Mouse (Mus musculus): ENCODE measurements around the gene Gm30191. TPM values are rescaled to one million over a fixed set of nuclear protein-coding genes. Genes with fewer than 3 reads are reported as not detected.

Gm30191 gene
- not detected in 2 replicates for polyA plus RNA-seq (2015; fragmentation: Nextera tagmentation; extraction: Ambion mirVana)

DNA sequence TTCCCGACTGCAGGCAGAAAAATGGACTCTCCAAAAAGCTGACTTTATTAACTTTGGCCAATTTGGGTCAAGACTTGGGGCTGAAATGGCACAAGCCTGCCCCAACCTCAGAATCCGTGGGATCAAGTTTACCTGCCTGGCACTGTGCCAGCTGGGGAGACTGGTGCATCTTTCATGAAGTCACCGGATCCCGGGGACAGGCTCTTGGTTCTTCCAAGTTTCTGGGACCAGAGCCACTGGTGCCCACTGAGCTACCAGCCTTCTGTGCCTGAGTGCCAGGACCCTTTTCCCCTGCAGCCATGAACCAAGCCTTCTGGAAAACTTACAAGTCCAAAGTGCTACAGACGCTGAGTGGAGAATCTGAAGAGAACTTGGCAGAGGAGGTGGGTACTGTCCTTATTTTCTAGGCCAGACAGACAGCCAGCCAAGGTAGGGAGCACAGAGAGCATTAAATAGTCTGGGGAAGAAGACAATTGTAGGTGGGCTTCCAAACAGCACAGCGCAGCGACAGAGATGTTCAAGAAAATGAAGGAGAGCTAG is at the start of gene Gm30191:
Gene Gm30191, plus strand, starts transcription at position 217 of the 540 bp plus-strand sequence.
- Histone ChIP-seq H3K9me3 (no peaks in the 10 kb centered on the region), H3K4me3 (peak within 1 kb of the TSS; percentile 71), H3K4me2 (peak within 1 kb of the TSS; percentile 92), H3K9ac (no peak within 1 kb of the TSS; the same call in 1 of the 2 replicates), H3K27me3 (replicated peaks) (peaks cover 41% of the 10 kb centered on the region), H3K4me1 (peaks cover 50% of the 10 kb centered on the region), H3K27ac (peak within 1 kb of the TSS; percentile 27; the same call in 1 of the 2 replicates), H3K36me3 (replicated peaks) (no peaks in the 10 kb centered on the region)
- no peak for ATAC-seq (replicated peaks)
- 68% methylated on average over 7 of the region's 7 CpGs for WGBS

DNA sequence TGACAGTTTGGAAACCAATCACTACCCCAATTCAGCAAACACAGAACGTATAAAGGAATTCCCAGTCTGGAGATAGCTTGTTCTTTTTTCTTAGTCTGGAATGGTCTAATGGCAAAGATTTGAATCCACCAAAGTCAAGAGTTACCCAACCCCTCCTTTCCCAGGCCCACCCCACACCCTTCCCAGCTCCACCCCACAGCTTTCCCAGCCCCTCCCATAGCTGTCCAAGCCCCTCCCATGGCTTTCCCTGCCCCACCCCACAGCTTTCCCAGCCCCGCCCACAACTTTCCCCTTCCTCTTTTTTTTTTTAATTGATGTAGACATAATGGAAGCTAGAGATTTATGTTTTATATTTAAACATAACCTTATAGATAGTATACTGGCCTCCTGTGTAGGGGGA is 47.4 kb upstream of the Gm30191 start:
- Histone ChIP-seq H3K27me3 (replicated peaks) (no peaks in the 10 kb centered on the region), H3K36me3 (replicated peaks) (no peaks in the 10 kb centered on the region), H3K27ac (no peak overlapping the region), H3K4me1 (no peaks in the 10 kb centered on the region), H3K4me2 (no peak overlapping the region), H3K4me3 (no peak overlapping the region), H3K9me3 (no peaks in the 10 kb centered on the region), H3K9ac (no peak overlapping the region)
- WGBS, result 81% methylated on average over 2 of the region's 2 CpGs
- ATAC-seq (replicated peaks), result no peak

DNA sequence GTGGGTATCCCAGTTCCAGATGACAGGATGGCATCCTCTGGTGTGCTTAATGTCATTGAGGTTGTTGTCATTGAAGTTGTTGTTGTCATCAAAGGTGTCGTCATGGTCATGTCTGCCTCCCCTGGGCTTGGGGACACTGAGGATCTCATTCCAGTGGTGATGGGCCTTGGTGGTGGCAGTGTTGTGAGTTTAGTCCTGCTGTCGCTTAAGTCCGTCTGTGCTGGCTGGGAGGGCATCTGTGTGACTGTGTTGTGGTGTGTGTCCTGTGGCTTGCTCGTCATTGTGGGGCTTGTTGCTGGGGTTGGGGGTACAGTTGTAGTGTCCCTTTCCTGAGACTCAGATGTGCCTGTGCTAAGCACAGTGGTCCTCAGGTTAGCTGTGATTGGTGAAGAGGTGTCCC is 43.8 kb upstream of the Gm30191 start, which contains the start of gene Gm7534:
Gene Gm7534, minus strand, starts transcription at position 101 of the 400 bp plus-strand sequence.
- no peaks in the 10 kb centered on the region for H3K36me3 ChIP-seq (replicated peaks)
- H3K4me1 ChIP-seq, result no peaks in the 10 kb centered on the region
- H3K4me2 ChIP-seq, result no peak within 1 kb of the TSS
- H3K4me3 ChIP-seq, result no peak within 1 kb of the TSS
- H3K9ac ChIP-seq, result no peak within 1 kb of the TSS
- no peak for ATAC-seq (replicated peaks)
- H3K9me3 ChIP-seq, result no peaks in the 10 kb centered on the region
- no peaks in the 10 kb centered on the region for H3K27me3 ChIP-seq (replicated peaks)
- 88% methylated on average over 4 of the region's 4 CpGs for WGBS
- no peak within 1 kb of the TSS for H3K27ac ChIP-seq

DNA sequence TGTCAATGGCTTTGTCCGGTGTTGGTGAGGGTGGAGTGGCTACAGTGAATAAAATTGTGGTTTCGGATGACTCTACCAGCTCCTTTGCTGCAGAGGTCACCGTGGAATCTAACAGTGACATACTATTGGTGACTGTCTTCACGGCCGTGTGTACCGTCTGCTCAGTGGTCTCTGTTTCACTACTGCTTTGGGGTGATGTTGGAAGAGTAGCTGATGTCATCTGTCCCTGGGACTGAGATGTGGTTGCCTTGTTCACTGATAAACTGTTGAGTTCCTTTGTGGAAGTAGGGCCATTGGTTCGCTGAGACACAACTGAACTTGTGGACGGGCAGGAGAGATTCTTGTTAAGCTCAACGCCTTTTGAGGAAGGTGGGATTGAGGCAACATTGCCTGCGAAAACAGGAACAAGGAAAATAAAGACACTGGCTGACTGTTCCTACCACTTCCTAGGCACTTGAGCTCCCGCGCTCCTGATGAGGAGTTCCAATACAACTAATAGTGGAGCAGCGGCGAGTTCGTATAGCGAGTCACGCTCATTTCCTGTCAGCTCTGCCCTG is 43.3 kb upstream of the Gm30191 start:
- H3K4me1 ChIP-seq, result no peaks in the 10 kb centered on the region
- H3K27me3 ChIP-seq (replicated peaks), result no peaks in the 10 kb centered on the region
- H3K4me2 ChIP-seq, result no peak overlapping the region
- WGBS, result 91% methylated on average over 17 of the region's 17 CpGs
- H3K9ac ChIP-seq, result no peak overlapping the region
- H3K36me3 ChIP-seq (replicated peaks), result no peaks in the 10 kb centered on the region
- H3K9me3 ChIP-seq, result no peaks in the 10 kb centered on the region
- H3K27ac ChIP-seq, result no peak overlapping the region
- ATAC-seq (replicated peaks), result no peak
- no peak overlapping the region for H3K4me3 ChIP-seq

DNA sequence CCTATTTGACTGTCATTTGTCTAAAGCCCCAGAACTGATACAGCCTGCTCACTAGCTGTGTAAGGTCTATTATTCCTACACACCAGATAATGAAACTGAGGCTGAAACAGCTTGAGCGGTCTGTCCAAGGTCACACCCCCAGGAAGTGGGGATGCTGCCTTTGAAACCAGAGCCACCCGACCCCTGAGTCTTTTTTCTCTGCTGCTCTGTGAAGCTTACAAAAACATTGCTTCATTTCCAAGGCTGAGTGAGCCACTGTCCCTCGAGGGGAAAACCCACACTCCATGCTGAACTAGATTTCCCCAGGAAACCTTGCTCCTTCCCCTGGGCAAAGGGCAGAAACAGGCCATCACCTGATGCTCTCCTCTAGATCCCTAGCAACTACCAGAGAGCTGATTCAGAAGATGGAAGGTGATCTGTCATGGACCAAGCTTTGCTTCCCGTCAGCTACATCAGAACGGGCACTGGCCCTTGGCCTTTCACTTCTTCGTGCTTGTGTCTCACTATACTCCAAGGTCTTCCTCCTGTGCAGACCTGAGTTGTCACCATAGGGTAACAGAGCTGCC is 40.2 kb upstream of the Gm30191 start:
- H3K36me3 ChIP-seq (replicated peaks), result no peaks in the 10 kb centered on the region
- H3K9ac ChIP-seq, result no peak overlapping the region
- no peak overlapping the region for H3K4me2 ChIP-seq
- 70% methylated on average over 6 of the region's 6 CpGs for WGBS
- H3K27me3 ChIP-seq (replicated peaks), result no peaks in the 10 kb centered on the region
- H3K4me1 ChIP-seq, result no peaks in the 10 kb centered on the region
- H3K9me3 ChIP-seq, result no peaks in the 10 kb centered on the region
- no peak for ATAC-seq (replicated peaks)
- H3K4me3 ChIP-seq, result no peak overlapping the region
- no peak overlapping the region for H3K27ac ChIP-seq

DNA sequence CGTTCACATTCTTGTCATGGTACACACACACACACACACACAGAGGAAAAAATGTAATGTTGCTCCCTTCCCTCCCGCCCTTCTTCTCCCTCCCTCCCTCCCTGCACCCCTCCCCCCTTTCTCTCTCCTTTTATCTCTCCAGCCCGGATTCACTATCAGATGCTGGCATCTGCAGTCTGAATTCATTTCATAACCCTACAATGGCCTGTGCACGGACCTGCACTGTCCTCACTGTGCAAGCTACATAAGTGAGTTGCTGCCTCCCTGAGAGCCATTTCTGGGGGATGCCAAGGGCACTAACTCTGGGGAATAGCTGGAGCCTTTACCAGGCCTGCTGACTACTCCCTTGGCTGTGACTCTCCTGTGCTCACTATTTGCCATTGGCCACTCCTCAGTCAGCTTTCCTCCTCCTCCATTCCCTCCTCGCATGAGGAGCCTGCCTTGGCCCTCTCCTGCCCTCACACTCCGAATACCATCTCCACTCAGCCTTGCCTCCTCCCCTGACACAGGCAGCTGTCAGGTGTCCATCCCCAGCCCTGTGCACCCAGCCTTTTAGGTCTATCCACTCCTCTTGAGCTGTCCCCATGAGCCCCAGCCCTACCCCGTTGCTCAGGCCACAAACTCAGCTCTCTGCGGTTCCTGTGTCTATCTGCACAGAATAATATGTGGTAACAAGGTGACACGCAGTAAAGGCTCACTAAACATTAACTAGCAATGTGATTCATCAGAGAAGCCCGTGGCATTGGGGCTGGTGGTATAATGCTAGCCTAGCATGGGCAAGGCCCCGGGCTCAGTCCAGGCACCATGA is 23.7 kb upstream of the Gm30191 start:
- no peak for ATAC-seq (replicated peaks)
- Histone ChIP-seq H3K4me3 (no peak overlapping the region), H3K27me3 (replicated peaks) (no peaks in the 10 kb centered on the region), H3K4me2 (no peak overlapping the region), H3K27ac (no peak overlapping the region), H3K36me3 (replicated peaks) (no peaks in the 10 kb centered on the region), H3K4me1 (no peaks in the 10 kb centered on the region), H3K9ac (no peak overlapping the region), H3K9me3 (no peaks in the 10 kb centered on the region)
- WGBS, result 68% methylated on average over 11 of the region's 11 CpGs

DNA sequence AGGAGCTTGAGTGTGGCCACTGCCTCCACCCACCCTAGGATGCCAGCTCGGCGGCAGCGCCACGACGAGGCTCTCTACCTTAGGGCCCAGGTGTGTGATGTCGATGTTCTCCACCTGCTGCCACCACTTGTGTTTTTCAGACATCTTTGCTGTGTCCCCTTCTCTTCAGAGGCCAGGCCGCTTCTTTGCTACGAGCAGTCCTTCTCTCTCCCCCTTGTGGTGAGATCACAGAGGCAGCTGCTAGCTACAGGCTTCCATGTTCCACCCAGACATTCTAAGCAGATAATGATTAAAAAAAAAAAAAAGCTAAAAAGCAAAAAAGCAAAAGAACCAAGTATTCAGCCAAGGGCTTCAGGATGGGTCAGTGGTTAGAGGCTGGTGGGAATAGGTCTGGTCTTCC is 19.5 kb upstream of the Gm30191 start, which contains the start of gene Catsper4:
Gene Catsper4, minus strand, starts transcription at position 190 of the 400 bp plus-strand sequence.
- H3K27me3 ChIP-seq (replicated peaks), result no peaks in the 10 kb centered on the region
- no peak within 1 kb of the TSS for H3K4me3 ChIP-seq
- no peak within 1 kb of the TSS for H3K4me2 ChIP-seq
- H3K9me3 ChIP-seq, result no peaks in the 10 kb centered on the region
- no peak within 1 kb of the TSS for H3K9ac ChIP-seq
- no peak for ATAC-seq (replicated peaks)
- WGBS, result 70% methylated on average over 8 of the region's 8 CpGs
- no peak within 1 kb of the TSS for H3K27ac ChIP-seq
- H3K36me3 ChIP-seq (replicated peaks), result no peaks in the 10 kb centered on the region
- H3K4me1 ChIP-seq, result no peaks in the 10 kb centered on the region

DNA sequence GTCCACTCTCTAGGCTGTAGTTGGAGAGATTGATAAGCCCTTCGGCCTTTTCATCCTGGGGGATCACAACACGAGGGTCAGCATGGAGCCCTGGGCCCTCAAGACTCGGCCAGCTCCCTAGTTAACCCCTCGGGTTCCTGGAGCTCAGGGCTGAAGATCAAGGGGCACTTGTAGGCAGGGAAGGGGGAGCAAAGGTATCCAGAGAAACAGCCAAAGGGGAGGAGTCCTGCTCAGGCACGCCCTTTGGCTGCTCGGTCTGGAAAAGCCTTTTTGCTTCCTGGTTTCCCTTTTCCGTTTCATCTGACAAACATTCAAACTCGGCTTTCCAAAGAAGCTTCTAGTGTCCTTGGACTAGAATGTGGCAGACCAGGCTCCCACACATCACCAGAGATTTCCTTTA is 16.3 kb upstream of the Gm30191 start:
- H3K4me3 ChIP-seq, result no peak overlapping the region
- no peak overlapping the region for H3K27ac ChIP-seq
- no peaks in the 10 kb centered on the region for H3K9me3 ChIP-seq
- H3K4me2 ChIP-seq, result no peak overlapping the region
- no peak overlapping the region for H3K9ac ChIP-seq
- 39% methylated on average over 8 of the region's 8 CpGs for WGBS
- ATAC-seq (replicated peaks), result no peak
- H3K36me3 ChIP-seq (replicated peaks), result no peaks in the 10 kb centered on the region
- no peaks in the 10 kb centered on the region for H3K4me1 ChIP-seq
- H3K27me3 ChIP-seq (replicated peaks), result no peaks in the 10 kb centered on the region

DNA sequence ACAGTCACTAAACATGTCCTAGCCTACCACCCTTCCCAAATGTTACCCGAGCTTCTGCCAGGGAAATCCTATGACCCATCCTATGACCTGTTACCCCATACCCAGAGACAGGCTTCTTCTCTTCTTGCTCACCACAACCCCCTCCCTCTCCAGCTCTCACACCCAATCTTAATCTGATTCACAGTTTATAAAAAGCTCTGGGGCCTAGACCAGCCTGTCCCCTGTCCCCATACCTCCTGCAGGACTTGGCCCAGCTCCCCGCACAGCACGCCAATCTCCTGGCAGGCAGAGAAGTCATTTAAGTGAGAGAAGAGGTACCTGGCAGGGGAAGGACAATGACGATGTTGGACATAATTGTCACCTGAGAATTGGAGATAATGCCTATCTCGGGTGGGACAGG is 11.9 kb upstream of the Gm30191 start:
- no peak for ATAC-seq (replicated peaks)
- H3K9me3 ChIP-seq, result no peaks in the 10 kb centered on the region
- peaks cover 10% of the 10 kb centered on the region for H3K4me1 ChIP-seq
- no peak overlapping the region for H3K9ac ChIP-seq
- H3K4me2 ChIP-seq, result no peak overlapping the region
- H3K4me3 ChIP-seq, result no peak overlapping the region
- H3K36me3 ChIP-seq (replicated peaks), result no peaks in the 10 kb centered on the region
- H3K27me3 ChIP-seq (replicated peaks), result peaks cover 16% of the 10 kb centered on the region
- WGBS, result 85% methylated on average over 5 of the region's 5 CpGs
- H3K27ac ChIP-seq, result no peak overlapping the region

DNA sequence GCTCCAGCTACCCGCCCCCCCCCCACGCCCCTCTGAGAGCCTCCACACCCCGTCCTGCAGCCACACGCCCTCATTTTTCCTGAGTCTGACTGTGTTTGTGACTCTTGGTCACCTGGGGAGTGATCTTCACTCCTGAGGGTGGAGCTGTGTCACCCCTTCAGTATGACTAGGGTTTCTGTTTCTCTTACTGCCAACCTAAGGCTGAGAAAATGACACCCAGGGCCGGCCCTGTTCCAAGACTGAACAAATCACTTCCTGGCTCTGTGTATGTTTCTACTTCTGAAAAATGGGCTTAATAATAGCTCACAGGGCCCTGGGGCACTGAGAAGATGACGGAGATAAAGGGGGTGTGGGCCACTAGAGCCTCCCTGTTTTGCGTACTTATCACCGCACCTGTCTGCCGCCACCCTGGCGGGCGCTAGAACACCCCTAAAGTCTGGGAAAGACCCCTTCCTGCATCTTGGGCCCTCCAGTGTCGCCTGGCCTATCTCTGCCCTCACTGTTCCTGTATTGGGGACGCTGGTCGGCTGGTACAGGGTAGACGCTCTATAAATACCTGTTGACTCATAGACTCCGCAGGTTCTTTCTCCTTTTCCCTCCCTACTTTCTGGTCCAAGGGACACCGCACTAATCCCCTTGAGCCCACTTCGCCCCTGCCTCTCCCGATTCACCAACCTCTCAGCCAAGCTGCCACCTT is 9.0 kb upstream of the Gm30191 start:
- H3K4me2 ChIP-seq, result peak overlapping the region; percentile 34; the same call in 1 of the 2 replicates
- WGBS, result 32% methylated on average over 19 of the region's 19 CpGs

DNA sequence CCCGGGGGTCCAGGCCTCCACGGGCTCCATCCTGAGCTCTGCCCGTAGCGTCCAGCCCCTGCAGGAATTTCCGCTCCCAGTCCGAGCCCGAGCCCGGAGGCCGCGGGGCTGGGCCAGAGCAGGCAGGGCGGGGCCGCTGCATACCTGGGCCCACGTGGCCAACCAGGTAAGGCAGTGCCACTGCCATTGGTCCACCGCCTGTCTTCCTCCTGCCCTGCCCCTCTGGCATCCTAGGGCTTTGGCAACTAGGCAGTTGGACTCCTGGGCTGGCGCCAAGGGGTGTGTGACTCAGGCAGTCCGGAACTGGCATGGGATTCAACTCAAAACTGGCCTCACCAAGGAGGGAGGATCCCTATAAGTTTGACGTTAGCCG is 8.5 kb upstream of the Gm30191 start, which contains the start of gene Cnksr1:
Gene Cnksr1, minus strand, starts transcription at position 121 of the 373 bp plus-strand sequence.
- peak within 1 kb of the TSS; percentile 34; the same call in 1 of the 2 replicates for H3K4me2 ChIP-seq
- H3K9me3 ChIP-seq, result no peaks in the 10 kb centered on the region
- peaks cover 16% of the 10 kb centered on the region for H3K27me3 ChIP-seq (replicated peaks)
- H3K36me3 ChIP-seq (replicated peaks), result no peaks in the 10 kb centered on the region
- no peak within 1 kb of the TSS for H3K4me3 ChIP-seq
- no peak within 1 kb of the TSS for H3K27ac ChIP-seq
- no peak within 1 kb of the TSS for H3K9ac ChIP-seq
- H3K4me1 ChIP-seq, result peaks cover 10% of the 10 kb centered on the region
- WGBS, result 3% methylated on average over 18 of the region's 18 CpGs
- no peak for ATAC-seq (replicated peaks)

More for the DNA sequence above, 9.0 kb upstream of the Gm30191 start:
- Histone ChIP-seq H3K27me3 (replicated peaks) (peaks cover 16% of the 10 kb centered on the region), H3K9me3 (no peaks in the 10 kb centered on the region), H3K4me1 (peaks cover 10% of the 10 kb centered on the region), H3K4me3 (no peak overlapping the region), H3K36me3 (replicated peaks) (no peaks in the 10 kb centered on the region), H3K27ac (no peak overlapping the region), H3K9ac (no peak overlapping the region)
- no peak for ATAC-seq (replicated peaks)

DNA sequence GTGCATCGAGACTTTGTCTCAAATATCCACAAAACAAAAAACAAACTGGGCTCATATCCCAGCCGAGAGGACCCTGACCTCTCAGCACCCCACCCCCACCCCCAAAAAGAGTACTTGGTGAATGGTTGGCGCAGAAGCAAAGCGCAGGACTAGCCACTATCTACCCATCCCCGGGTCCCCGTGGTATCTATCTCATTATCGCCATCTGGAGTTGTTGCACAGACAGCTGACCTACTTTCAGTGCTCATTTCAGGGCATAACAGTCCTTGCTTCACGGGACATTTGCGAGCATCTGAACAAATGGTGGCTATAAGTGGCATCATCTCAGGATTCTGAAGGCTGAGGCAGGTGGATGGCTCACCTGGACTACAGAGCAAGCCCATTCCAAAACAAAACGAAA is 8.0 kb upstream of the Gm30191 start:
- no peak for ATAC-seq (replicated peaks)
- H3K4me2 ChIP-seq, result peak overlapping the region; percentile 34; the same call in 1 of the 2 replicates
- 15% methylated on average over 10 of the region's 10 CpGs for WGBS

More for the DNA sequence above, 8.0 kb upstream of the Gm30191 start:
- Histone ChIP-seq H3K27ac (no peak overlapping the region), H3K27me3 (replicated peaks) (peaks cover 16% of the 10 kb centered on the region), H3K4me1 (peaks cover 10% of the 10 kb centered on the region), H3K9me3 (no peaks in the 10 kb centered on the region), H3K36me3 (replicated peaks) (no peaks in the 10 kb centered on the region), H3K4me3 (no peak overlapping the region), H3K9ac (no peak overlapping the region)

Data from midbrain, embryonic 15.5 days (tissue).